Mouse (Mus musculus) forebrain, embryonic 12.5 days (tissue): ENCODE measurements around the gene Ppl. TPM values are rescaled to one million over a fixed set of nuclear protein-coding genes. Genes with fewer than 3 reads are reported as not detected.
A peak's percentile ranks its signal among the peaks of the same experiment; 100 is the strongest.

Experiments used
- ATAC-seq: fragments of 200-750 bp; cut with Nextera tagmentation; 2 replicates; pipeline ENCODE4 v1.8.0; 2017; ENCODE audit warnings: moderate TSS enrichment; ENCODE audit not compliant: low FRiP score
- H3K27ac ChIP-seq: fragments of 300-500 bp; sonication (generic); 2 replicates; pipeline ENCODE4 v1.5.1; 2016; ENCODE audit warnings: mild to moderate bottlenecking
- H3K27me3 ChIP-seq: fragments of 300-500 bp; sonication (generic); 2 replicates; pipeline ENCODE4 v1.6.1; 2016; ENCODE audit warnings: mild to moderate bottlenecking
- H3K36me3 ChIP-seq: fragments of 300-500 bp; sonication (generic); replicated peaks from 2 replicates; pipeline ENCODE4 v1.6.1; 2016; ENCODE audit warnings: mild to moderate bottlenecking
- H3K4me1 ChIP-seq: fragments of 300-500 bp; sonication (generic); 2 replicates; pipeline ENCODE4 v1.6.1; 2016
- H3K4me2 ChIP-seq: fragments of 300-500 bp; sonication (generic); 2 replicates; pipeline ENCODE4 v1.6.1; 2016; ENCODE audit warnings: mild to moderate bottlenecking, moderate library complexity
- H3K4me3 ChIP-seq: fragments of 300-500 bp; sonication (generic); replicated peaks from 2 replicates; pipeline ENCODE4 v1.5.1; 2016; ENCODE audit warnings: mild to moderate bottlenecking
- H3K9ac ChIP-seq: fragments of 300-500 bp; sonication (generic); 2 replicates; pipeline ENCODE4 v1.6.1; 2016; ENCODE audit warnings: mild to moderate bottlenecking
- H3K9me3 ChIP-seq: fragments of 300-500 bp; sonication (generic); 2 replicates; pipeline ENCODE4 v1.6.1; 2016
- WGBS: fragments of 180-500 bp; shearing (Covaris S2); methylation state at CpG from one replicate; pipeline ENCODE4 v1.1.7; 2016; 5-methylcytosine and 5-hydroxymethylcytosine counted together
- polyA plus RNA-seq: library from polyadenylated mRNA; unstranded; fragments of >200 nt; fragmentation: Nextera tagmentation; extraction: Ambion mirVana; gene quantifications from 2 replicates; pipeline ENCODE4 v1.2.1, GENCODE M21; 2016

Gene Ppl
- polyA plus RNA-seq = 0.47 and 1.1 TPM in 2 replicates

DNA sequence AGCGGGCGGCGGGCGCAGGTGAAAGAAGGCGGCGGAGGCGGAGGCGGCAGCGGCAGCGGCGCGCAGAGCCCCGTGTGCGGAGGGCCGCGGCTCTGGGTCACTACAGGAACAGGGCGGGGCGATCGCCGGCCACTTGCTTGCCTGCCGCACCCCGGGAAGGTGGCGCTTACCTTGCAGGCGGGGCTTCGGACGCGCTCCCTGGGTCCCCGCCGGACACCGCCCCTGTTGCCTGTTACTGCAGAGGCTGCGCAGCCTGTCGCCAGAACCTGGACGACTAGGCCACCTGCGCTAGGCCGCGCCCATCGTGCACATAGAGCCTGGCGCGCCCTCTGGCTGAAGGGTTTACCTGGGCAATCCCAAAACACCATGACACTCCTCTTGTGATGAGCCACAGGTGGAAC is at the start of gene Ppl:
Gene Ppl, minus strand, starts transcription at position 21 of the 401 bp plus-strand sequence.
- Histone ChIP-seq H3K4me3 (peak within 1 kb of the TSS; percentile 33), H3K27ac (no peak within 1 kb of the TSS), H3K9ac (no peak within 1 kb of the TSS), H3K36me3 (no peaks in the 10 kb centered on the region), H3K4me2 (peak within 1 kb of the TSS; percentile 49), H3K9me3 (no peaks in the 10 kb centered on the region), H3K27me3 (peaks cover 79% of the 10 kb centered on the region), H3K4me1 (peaks cover 8% of the 10 kb centered on the region)
- WGBS = 2% methylated on average over 27 of the region's 39 CpGs
- ATAC-seq = no peak

DNA sequence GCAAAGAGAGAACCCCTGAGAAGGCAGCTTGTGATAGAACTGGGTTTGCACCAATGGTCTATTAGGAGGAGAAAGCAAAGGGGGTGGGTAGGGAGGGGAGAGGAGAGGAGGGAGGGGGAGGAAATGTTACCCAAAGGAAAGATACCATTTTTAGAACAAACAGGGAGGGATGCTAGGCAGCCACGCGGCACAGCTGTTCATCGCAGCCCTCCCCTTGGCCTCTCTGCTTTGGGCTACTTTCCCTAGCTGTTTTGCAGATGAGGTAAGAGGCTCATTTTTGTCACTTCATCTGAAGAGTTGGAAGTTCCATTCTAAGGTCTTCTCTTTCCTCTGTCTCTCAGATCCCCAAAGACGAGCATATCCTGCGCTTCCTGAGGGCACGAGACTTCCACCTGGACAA is 40.4 kb upstream of the Ppl start:
- H3K4me1 ChIP-seq = no peaks in the 10 kb centered on the region
- no peak overlapping the region for H3K4me2 ChIP-seq
- H3K9ac ChIP-seq = no peak overlapping the region
- no peak overlapping the region for H3K4me3 ChIP-seq
- no peaks in the 10 kb centered on the region for H3K9me3 ChIP-seq
- no peaks in the 10 kb centered on the region for H3K27me3 ChIP-seq
- no peaks in the 10 kb centered on the region for H3K36me3 ChIP-seq
- no peak for ATAC-seq
- 91% methylated on average over 6 of the region's 6 CpGs for WGBS
- H3K27ac ChIP-seq = no peak overlapping the region

DNA sequence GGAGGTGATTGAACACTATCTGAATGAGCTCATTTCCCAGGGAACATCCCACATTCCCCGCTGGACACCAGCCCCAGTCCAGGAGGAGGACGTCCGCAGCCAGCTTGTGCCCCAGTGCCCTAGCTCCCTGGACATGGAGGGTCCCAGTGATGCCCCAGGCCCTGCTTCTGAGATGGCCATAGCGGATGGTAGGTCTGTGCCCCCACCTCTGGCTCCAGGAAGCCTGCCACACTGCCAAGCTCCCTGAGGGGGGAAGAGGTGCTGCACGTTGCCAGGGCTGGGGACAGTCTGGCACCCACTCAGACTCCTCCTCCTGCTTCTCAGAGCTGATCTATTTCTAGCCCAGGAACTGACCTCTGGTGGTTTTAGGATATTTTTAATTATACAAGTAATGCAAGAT is 36.6 kb upstream of the Ppl start:
- no peak for ATAC-seq
- H3K9me3 ChIP-seq = no peaks in the 10 kb centered on the region
- 84% methylated on average over 5 of the region's 5 CpGs for WGBS
- no peak overlapping the region for H3K9ac ChIP-seq
- H3K4me1 ChIP-seq = no peaks in the 10 kb centered on the region
- no peaks in the 10 kb centered on the region for H3K27me3 ChIP-seq
- H3K4me3 ChIP-seq = no peak overlapping the region
- no peaks in the 10 kb centered on the region for H3K36me3 ChIP-seq
- no peak overlapping the region for H3K27ac ChIP-seq
- no peak overlapping the region for H3K4me2 ChIP-seq

DNA sequence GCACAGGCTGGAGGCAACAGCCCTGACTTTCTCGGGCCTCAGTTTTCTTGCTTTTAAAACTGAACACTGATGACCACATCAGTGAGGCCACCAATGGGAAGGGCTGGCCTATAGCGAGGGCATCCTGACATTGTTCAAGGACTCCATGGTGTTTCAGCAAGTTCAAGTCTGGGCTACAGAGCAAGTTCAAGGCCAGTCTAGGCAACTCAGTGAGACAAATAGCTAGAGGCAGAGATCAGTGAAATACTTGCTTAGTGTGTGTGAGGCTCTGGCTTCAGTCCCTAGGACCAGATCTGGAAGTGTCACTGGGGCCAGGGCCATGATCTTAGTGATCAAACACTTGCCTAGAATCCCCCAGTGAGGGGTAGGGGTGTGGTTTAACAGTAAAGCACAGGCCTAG is 35.8 kb upstream of the Ppl start:
- Histone ChIP-seq H3K4me3 (no peak overlapping the region), H3K36me3 (no peaks in the 10 kb centered on the region), H3K9ac (no peak overlapping the region), H3K4me1 (no peaks in the 10 kb centered on the region), H3K27ac (no peak overlapping the region), H3K4me2 (no peak overlapping the region), H3K27me3 (no peaks in the 10 kb centered on the region), H3K9me3 (no peaks in the 10 kb centered on the region)
- ATAC-seq = no peak
- WGBS = 89% methylated on average over 2 of the region's 2 CpGs

DNA sequence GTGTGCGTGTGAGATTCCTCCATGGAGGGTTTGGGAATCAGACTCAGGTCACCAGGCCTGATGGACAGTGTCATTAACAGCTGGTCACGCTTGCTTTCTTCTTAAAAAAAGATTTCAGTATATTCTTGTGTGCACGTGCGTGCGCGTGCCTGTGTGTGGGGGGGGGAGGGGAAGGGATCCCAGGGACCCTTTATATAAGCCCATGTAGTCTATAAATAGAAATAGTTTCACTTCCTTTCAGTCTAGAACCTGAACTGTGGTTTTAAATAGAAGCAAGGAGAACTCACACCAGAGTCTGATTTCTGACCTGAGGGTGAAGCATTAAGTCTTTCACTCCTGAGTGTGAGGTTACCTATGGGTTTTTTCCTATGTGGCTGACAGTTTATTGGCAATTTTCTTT is 32.1 kb upstream of the Ppl start:
- no peak for ATAC-seq
- no peak overlapping the region for H3K4me3 ChIP-seq
- H3K27me3 ChIP-seq = peaks cover 9% of the 10 kb centered on the region; the same call in 1 of the 2 replicates
- H3K9ac ChIP-seq = no peak overlapping the region
- H3K9me3 ChIP-seq = no peaks in the 10 kb centered on the region
- H3K36me3 ChIP-seq = no peaks in the 10 kb centered on the region
- WGBS = 88% methylated on average over 6 of the region's 6 CpGs
- H3K4me1 ChIP-seq = no peaks in the 10 kb centered on the region
- no peak overlapping the region for H3K27ac ChIP-seq
- no peak overlapping the region for H3K4me2 ChIP-seq

DNA sequence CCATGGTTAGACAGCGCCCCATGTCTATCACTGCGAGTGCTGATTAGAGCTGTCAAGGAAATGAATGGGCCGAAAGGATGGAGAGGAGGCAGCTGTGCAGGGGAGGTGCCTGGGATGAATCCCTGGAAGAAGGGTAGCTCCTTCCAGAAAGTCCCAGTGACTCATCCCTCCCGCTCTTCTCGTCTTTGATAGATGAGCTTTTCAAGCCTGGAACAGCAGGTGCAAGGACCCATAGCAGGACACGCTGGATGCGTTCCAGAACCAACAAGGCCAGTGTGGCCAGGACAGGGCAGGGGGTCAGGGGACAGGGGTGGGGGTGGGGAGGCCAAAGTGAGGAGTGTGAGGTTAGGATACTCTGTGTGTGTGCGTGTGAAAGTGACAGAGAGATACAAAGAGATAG is 27.0 kb upstream of the Ppl start:
- H3K4me3 ChIP-seq = no peak overlapping the region
- WGBS = 85% methylated on average over 8 of the region's 8 CpGs
- no peak for ATAC-seq
- no peak overlapping the region for H3K4me2 ChIP-seq
- H3K36me3 ChIP-seq = no peaks in the 10 kb centered on the region
- H3K9me3 ChIP-seq = no peaks in the 10 kb centered on the region
- H3K27me3 ChIP-seq = peaks cover 16% of the 10 kb centered on the region; the same call in 1 of the 2 replicates
- H3K9ac ChIP-seq = no peak overlapping the region
- no peak overlapping the region for H3K27ac ChIP-seq
- no peaks in the 10 kb centered on the region for H3K4me1 ChIP-seq

DNA sequence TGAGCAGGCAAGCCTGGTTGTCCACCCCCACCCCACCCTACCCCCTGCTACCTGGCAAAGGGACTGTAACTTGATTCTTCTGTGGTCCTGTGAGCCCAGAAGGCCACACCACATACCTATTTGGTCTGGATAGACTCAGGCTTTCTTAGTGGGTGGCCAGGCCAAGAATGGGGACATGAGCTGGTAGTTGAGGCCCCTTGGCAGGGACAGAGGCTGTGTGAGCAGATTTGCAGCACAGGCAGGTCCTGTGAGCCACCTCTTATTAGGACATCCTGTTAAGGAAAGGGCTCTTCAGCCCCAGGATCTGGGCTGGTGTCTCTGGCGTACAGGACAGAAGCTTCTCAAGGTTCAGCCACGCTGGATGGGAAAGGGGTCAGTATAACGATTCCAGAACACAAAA is 24.9 kb upstream of the Ppl start:
- no peak for ATAC-seq

DNA sequence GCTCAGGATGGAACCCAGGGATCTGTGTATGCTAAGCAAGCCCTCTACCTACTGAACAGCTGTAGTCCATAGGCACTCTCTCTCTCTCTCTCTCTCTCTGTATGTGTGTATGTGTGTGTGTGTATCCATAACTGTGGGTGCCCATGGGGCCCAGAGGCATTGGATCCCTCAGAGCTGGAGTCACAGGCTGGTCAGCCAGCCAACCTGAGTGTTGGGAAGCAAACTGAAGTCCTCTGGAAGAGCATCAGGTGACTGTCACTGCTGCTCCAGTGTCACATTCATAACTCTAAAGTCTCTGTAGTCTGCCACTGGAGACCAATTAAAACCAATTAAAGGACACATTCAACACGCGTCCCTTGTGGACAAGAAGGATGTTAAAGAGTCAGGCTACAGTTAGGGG is 24.3 kb upstream of the Ppl start:
- H3K4me1 ChIP-seq = peaks cover 7% of the 10 kb centered on the region
- no peak overlapping the region for H3K9ac ChIP-seq
- ATAC-seq = no peak
- H3K27ac ChIP-seq = no peak overlapping the region
- H3K36me3 ChIP-seq = no peaks in the 10 kb centered on the region
- no peaks in the 10 kb centered on the region for H3K9me3 ChIP-seq
- WGBS = 63% methylated on average over 2 of the region's 2 CpGs
- no peak overlapping the region for H3K4me2 ChIP-seq
- H3K4me3 ChIP-seq = no peak overlapping the region
- H3K27me3 ChIP-seq = peaks cover 16% of the 10 kb centered on the region

More for the DNA sequence above, 24.9 kb upstream of the Ppl start:
- Histone ChIP-seq H3K4me2 (no peak overlapping the region), H3K9me3 (no peaks in the 10 kb centered on the region), H3K4me1 (peaks cover 7% of the 10 kb centered on the region), H3K27ac (no peak overlapping the region), H3K27me3 (peaks cover 16% of the 10 kb centered on the region), H3K9ac (no peak overlapping the region), H3K36me3 (no peaks in the 10 kb centered on the region), H3K4me3 (no peak overlapping the region)
- WGBS = 86% methylated on average over 3 of the region's 3 CpGs

DNA sequence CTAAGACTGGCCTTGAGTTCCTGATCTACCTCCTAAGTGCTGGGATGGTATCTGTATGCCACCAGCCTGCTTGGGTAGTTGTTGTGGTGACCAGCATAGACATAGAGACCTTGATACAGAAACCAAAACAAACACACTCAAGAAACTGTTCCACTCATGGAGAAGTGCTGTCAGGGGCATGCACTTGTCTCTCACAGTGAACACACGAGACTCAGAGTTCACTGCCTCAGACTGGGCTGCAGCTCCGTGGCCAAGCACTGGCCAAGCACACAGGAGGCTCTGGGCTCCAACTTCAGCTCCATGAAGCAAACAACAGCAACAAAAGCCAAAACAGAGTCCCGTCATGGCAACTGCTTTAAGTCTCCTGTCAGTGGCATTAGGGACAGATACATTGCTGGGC is 22.8 kb upstream of the Ppl start:
- H3K36me3 ChIP-seq = no peaks in the 10 kb centered on the region
- WGBS = 65% methylated on average over 3 of the region's 3 CpGs
- H3K4me3 ChIP-seq = no peak overlapping the region
- H3K27me3 ChIP-seq = peaks cover 14% of the 10 kb centered on the region
- no peaks in the 10 kb centered on the region for H3K9me3 ChIP-seq
- no peak overlapping the region for H3K9ac ChIP-seq
- H3K4me1 ChIP-seq = peaks cover 7% of the 10 kb centered on the region
- no peak overlapping the region for H3K4me2 ChIP-seq
- H3K27ac ChIP-seq = no peak overlapping the region
- ATAC-seq = no peak

DNA sequence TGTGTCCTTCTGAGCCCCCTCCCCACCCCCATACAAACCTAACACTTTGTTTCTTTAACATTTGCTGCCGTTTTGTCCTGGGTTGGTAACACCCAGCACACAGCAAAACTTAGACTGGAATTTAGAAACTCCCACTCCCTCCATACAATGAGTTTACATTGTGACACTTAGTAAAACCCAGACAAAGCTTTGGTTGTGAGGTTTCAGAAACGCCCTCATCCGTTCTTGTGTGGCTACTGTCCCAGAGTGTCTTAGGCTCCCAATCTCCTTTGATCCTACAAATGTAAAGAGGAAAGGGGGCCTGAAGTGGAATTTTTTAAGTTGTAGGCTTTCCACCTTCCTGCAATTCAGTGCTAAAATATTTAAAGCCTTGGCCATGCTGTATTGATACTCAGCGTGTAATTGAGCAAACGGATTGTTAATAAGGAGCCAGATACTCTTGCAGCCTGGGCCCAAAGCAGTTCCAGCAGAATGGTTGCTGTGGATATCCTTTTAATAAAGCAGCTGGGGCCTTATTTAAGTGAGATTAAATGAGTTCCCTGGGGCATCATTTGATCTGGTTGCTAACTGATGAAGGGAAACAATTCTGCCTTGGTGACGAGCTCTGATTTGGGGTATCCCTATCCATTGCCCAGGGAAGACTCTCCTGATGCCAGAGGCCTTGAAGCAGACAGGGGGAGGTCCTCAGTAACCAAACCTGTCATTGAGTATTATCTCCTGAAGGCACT is 21.2 kb upstream of the Ppl start:
- ATAC-seq = no peak
- no peak overlapping the region for H3K9ac ChIP-seq
- no peak overlapping the region for H3K4me2 ChIP-seq
- H3K4me1 ChIP-seq = peaks cover 7% of the 10 kb centered on the region
- H3K4me3 ChIP-seq = no peak overlapping the region
- H3K36me3 ChIP-seq = no peaks in the 10 kb centered on the region
- WGBS = 25% methylated on average over 6 of the region's 6 CpGs
- H3K27me3 ChIP-seq = peaks cover 17% of the 10 kb centered on the region
- no peaks in the 10 kb centered on the region for H3K9me3 ChIP-seq
- no peak overlapping the region; the same call in 1 of the 2 replicates for H3K27ac ChIP-seq

DNA sequence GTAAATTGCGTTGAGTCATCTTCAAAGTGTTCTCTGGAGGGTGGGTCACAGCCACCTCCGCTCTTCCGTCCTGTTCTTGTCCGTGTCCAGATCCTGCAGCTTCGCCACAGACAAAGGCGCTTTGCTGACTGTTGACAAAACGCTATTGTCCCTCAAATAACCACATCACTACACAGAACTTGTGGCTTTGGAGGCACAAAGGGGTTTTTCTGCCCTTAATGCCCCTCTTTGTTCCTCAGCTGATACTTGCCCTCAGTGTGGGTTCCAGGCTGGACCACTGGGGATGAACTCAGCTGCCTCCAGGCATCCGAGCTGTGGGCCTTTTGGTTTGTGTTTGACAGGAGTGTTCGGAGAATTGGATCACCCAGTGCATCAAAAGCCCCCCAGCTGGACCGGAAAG is 18.3 kb upstream of the Ppl start:
- ATAC-seq = no peak
- Histone ChIP-seq H3K4me1 (peaks cover 24% of the 10 kb centered on the region), H3K27ac (no peak overlapping the region), H3K4me2 (no peak overlapping the region), H3K9me3 (no peaks in the 10 kb centered on the region), H3K36me3 (no peaks in the 10 kb centered on the region), H3K4me3 (no peak overlapping the region), H3K9ac (no peak overlapping the region), H3K27me3 (peaks cover 37% of the 10 kb centered on the region)
- WGBS = 64% methylated on average over 10 of the region's 10 CpGs

DNA sequence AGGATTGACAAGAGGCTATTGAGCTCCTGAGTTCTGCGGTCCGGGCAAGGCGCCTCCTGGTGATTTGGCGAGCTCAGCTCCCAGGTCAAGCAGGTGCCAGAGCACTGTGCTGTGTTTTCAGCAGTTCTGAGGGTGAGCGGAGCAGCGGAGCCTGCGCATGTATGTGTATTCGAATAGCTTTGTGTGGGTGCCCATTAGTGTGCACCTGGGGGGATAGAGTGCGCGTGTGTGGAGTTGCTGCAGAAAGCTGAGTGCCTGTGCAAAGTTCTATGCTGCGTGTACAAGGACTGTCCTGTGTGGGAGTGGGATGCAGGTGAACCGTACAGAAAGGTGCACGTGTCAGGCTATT is 14.8 kb upstream of the Ppl start, which contains the start of gene Sec14l5:
Gene Sec14l5, plus strand, starts transcription at position 73 of the 349 bp plus-strand sequence.
- whole genome bisulfite sequencing = 17% methylated on average over 13 of the region's 13 CpGs
- peak; percentile 51; the same call in 1 of the 2 replicates for ATAC-seq

DNA sequence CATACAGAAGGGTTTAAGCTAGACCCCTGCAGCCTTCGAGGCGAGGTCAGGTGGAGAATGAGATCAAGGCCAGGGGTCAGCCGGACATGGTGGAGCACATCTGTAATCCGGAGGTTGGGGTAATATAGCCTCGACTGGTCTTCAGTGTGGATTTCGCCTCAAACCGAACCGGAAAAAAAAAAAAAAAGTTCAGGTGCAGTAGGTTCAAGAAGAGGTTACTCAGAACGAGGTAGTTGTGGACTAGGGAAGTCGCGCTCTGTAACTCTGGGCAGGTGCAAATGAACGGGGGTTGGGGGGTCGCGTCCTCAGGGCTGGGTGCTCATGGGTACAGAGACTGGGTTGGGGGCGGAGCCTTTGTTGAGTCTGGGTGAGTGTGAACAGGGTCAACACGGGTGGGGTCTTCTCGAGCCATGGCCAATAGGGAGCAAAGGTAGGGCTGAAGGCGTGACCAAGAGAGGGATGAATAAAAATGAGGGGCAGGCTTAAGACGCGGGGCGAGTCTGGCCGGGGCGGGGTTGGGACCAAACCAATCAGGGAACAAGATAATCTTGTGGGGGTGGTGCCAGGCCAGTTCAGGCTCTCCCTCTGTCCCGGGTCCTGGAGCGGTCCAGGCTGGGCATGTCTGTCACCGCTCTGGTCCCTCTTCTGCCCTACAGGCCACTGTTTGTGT is 14.3 kb upstream of the Ppl start:
- peaks cover 30% of the 10 kb centered on the region for H3K27me3 ChIP-seq
- peak overlapping the region; percentile 65 for H3K4me2 ChIP-seq
- H3K9me3 ChIP-seq = no peaks in the 10 kb centered on the region
- H3K9ac ChIP-seq = peak overlapping the region; percentile 18; the same call in 1 of the 2 replicates
- ATAC-seq = peak; percentile 86
- 2% methylated on average over 26 of the region's 26 CpGs for WGBS
- H3K4me1 ChIP-seq = peaks cover 17% of the 10 kb centered on the region
- H3K36me3 ChIP-seq = no peaks in the 10 kb centered on the region
- peak overlapping the region; percentile 36 for H3K4me3 ChIP-seq
- no peak overlapping the region for H3K27ac ChIP-seq

More for the DNA sequence above, 14.8 kb upstream of the Ppl start, which contains the start of gene Sec14l5:
- no peak within 1 kb of the TSS for H3K27ac ChIP-seq
- H3K36me3 ChIP-seq = no peaks in the 10 kb centered on the region
- H3K9ac ChIP-seq = peak within 1 kb of the TSS; percentile 18; the same call in 1 of the 2 replicates
- H3K9me3 ChIP-seq = no peaks in the 10 kb centered on the region
- H3K4me3 ChIP-seq = peak within 1 kb of the TSS; percentile 36
- H3K27me3 ChIP-seq = peaks cover 30% of the 10 kb centered on the region
- H3K4me2 ChIP-seq = peak within 1 kb of the TSS; percentile 65
- peaks cover 17% of the 10 kb centered on the region for H3K4me1 ChIP-seq
